Mouse (Mus musculus): ENCODE data around the gene Gm45021. TPM values are rescaled to one million over a fixed set of nuclear protein-coding genes. Genes with fewer than 3 reads are reported as not detected.

Gene Gm45021
- not detected for total RNA-seq (2023)

GRCm38 (mm10) chr6:48589194-48589750 lies at the start of gene Gm45021:
Gene Gm45021 (plus strand): TSS chr6:48589610.

GRCm38 (mm10) chr6:48554280-48555103 lies 34.9 kb upstream of the Gm45021 start, which contains the start of gene Lrrc61:
Gene Lrrc61 (plus strand): TSS chr6:48554796.

GRCm38 (mm10) chr6:48572572-48573061 lies 16.8 kb upstream of the Gm45021 start, which contains the start of gene Rarres2:
Gene Rarres2 (minus strand): TSS chr6:48572789.

GRCm38 (mm10) chr6:48593158-48594042 lies 4.0 kb downstream of the Gm45021 start, which contains the start of the genes Repin1 and Gm44965:
Gene Repin1 (plus strand): TSS chr6:48593883.
Gene Gm44965 (plus strand): TSS chr6:48593941.

GRCm38 (mm10) chr6:48601271-48602079 lies 12.1 kb downstream of the Gm45021 start, which contains the start of gene Zfp775:
Gene Zfp775 (plus strand): TSS chr6:48602063.

GRCm38 (mm10) chr6:48626464-48626863 lies 37.1 kb downstream of the Gm45021 start, which contains the start of gene AI854703:
Gene AI854703 (plus strand): TSS chr6:48626764.

GRCm38 (mm10) chr6:48646995-48647394 lies 57.6 kb downstream of the Gm45021 start, which contains the start of gene Gimap8:
Gene Gimap8 (plus strand): TSS chr6:48647234.

Other genes starting within 250 kb of the Gm45021 start
- 1 to 10 TPM; 1.2 to 2.0 TPM for gene Krba1, start 194.0 kb upstream of the Gm45021 start, total RNA-seq (2023)
- gene Zfp467, start 143.8 kb upstream of the Gm45021 start, total RNA-seq (2023), result 10 to 100 TPM; 49.1 to 56.8 TPM
- under 1 TPM; 0.52 TPM for gene Sspo, start 141.4 kb upstream of the Gm45021 start, total RNA-seq (2023)
- gene Atp6v0e2, start 52.0 kb upstream of the Gm45021 start, total RNA-seq (2023), result 1 to 10 TPM; 1.4 to 2.6 TPM
- gene Lrrc61, start 34.8 kb upstream of the Gm45021 start, total RNA-seq (2023), result 10 to 100 TPM; 53.5 to 56.8 TPM
- 1 to 10 TPM; 1.7 to 2.6 TPM for gene Rarres2, start 16.8 kb upstream of the Gm45021 start, total RNA-seq (2023)
- gene Repin1, start 4.3 kb downstream of the Gm45021 start, total RNA-seq (2023), result 1 to 10 TPM; 8.3 to 9.3 TPM
- gene Gm44965, start 4.3 kb downstream of the Gm45021 start, total RNA-seq (2023), result not detected
- 1 to 10 TPM; 2.7 to 3.6 TPM for gene Zfp775, start 12.5 kb downstream of the Gm45021 start, total RNA-seq (2023)
- not detected for gene AI854703, start 37.2 kb downstream of the Gm45021 start, total RNA-seq (2023)
- under 1 TPM; 0.39 to 0.89 TPM for gene Gimap8, start 57.6 kb downstream of the Gm45021 start, total RNA-seq (2023)
- gene Gimap9, start 86.5 kb downstream of the Gm45021 start, total RNA-seq (2023), result 1 to 10 TPM in 1 of 2 experiments, under 1 TPM in 1; 1.00 to 1.4 TPM
- gene Gimap4, start 94.9 kb downstream of the Gm45021 start, total RNA-seq (2023), result 1 to 10 TPM in 1 of 2 experiments, under 1 TPM in 1; 0.82 to 2.7 TPM
- 1 to 10 TPM; 8.3 to 9.2 TPM for gene Gimap6, start 118.6 kb downstream of the Gm45021 start, total RNA-seq (2023)
- not detected for gene Gm28053, start 129.0 kb downstream of the Gm45021 start, total RNA-seq (2023)
- gene Gimap7, start 129.0 kb downstream of the Gm45021 start, total RNA-seq (2023), result not detected
- gene Gimap1, start 149.4 kb downstream of the Gm45021 start, total RNA-seq (2023), result 1 to 10 TPM; 1.1 to 1.6 TPM
- gene Gimap5, start 156.6 kb downstream of the Gm45021 start, total RNA-seq (2023), result 1 to 10 TPM in 1 of 2 experiments, under 1 TPM in 1; 0.46 to 1.2 TPM
- 1 to 10 TPM in 1 of 2 experiments, under 1 TPM in 1; 1.00 to 1.8 TPM for gene Gimap3, start 181.2 kb downstream of the Gm45021 start, total RNA-seq (2023)

Measured in monocyte, adult 59 days (primary cell).